Mouse (Mus musculus): Measurements from ENCODE around the gene Snx32.

GRCm38 (mm10) chr19:5473720-5474119 is 36.6 kb downstream of the Snx32 start, which contains the start of gene Efemp2:
- TF ChIP-seq CTCF (IDR thresholded peaks at IDR 0.05; ENCODE audit: borderline replicate concordance, extremely low read depth, insufficient read depth, insufficient read length) = no peak
- TF ChIP-seq POLR2A (IDR thresholded peaks at IDR 0.05; ENCODE audit: borderline replicate concordance, extremely low read depth, insufficient read depth, insufficient read length, poor library complexity, severe bottlenecking) = no peak

All from brain, embryonic 14.5 days (tissue).